Mouse (Mus musculus): ENCODE measurements around the gene Tbc1d22a.

DNA sequence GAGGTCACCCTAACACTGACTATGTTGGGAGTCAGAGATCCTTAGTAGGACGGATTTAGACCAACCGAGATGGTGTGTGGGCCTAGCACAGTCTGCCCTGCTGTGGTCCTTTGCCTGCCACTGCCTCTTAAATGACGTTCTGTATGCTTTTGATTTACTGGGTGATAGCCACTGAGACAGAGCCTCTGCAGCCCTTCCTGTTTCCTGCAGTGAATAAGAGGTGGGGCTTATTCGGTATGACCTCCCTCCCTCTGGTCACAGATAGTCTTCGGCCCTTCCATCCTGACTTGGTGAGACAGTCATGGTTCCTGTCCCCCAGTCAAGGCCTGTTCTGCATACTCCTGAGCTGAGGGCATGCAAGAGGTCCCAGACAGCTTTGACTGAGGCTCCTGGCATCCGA lies 271.6 kb downstream of the Tbc1d22a start:
- TF ChIP-seq CTCF (IDR thresholded peaks at IDR 0.05; ENCODE audit: extremely low read depth, insufficient read depth, insufficient read length, insufficient replicate concordance): no peak
- no peak for TF ChIP-seq POLR2A (IDR thresholded peaks at IDR 0.05; ENCODE audit: low read depth, low read length)

Measured in spleen, adult 2 months (tissue).